Mouse (Mus musculus) lung, embryonic 14.5 days (tissue): ENCODE results near the gene Blm. TPM values are rescaled to one million over a fixed set of nuclear protein-coding genes. Genes with fewer than 3 reads are reported as not detected.

Experiments used
- ATAC-seq: fragments of 200-750 bp; cut with Nextera tagmentation; 2 replicates; pipeline ENCODE4 v1.8.0; 2017; ENCODE audit warnings: mild to moderate bottlenecking, moderate TSS enrichment, moderate library complexity; ENCODE audit not compliant: insufficient read depth
- DNase-seq: peaks from one replicate; pipeline ENCODE4 v3.0.0-alpha.2; 2015
- H3K27ac ChIP-seq: fragments of 300-500 bp; sonication (generic); 2 replicates; pipeline ENCODE4 v1.5.1; 2014; ENCODE audit warnings: low read depth, mild to moderate bottlenecking, moderate library complexity
- H3K27me3 ChIP-seq: fragments of 300-500 bp; sonication (generic); 2 replicates; pipeline ENCODE4 v1.6.1; 2014; ENCODE audit warnings: low read length, control low read depth; ENCODE audit not compliant: insufficient read depth
- H3K36me3 ChIP-seq: fragments of 300-500 bp; sonication (generic); 2 replicates; pipeline ENCODE4 v1.6.1; 2014; ENCODE audit warnings: control low read depth; ENCODE audit not compliant: insufficient read depth
- H3K4me1 ChIP-seq: fragments of 300-500 bp; sonication (generic); 2 replicates; pipeline ENCODE4 v1.6.1; 2014; ENCODE audit warnings: antibody characterized with exemption, control low read depth; ENCODE audit not compliant: insufficient read depth
- H3K4me2 ChIP-seq: fragments of 300-500 bp; sonication (generic); 2 replicates; pipeline ENCODE4 v1.6.1; 2014; ENCODE audit warnings: mild to moderate bottlenecking
- H3K4me3 ChIP-seq: fragments of 300-500 bp; sonication (generic); 2 replicates; pipeline ENCODE4 v1.5.1; 2014; ENCODE audit warnings: low read depth, low read length
- H3K9ac ChIP-seq: fragments of 300-500 bp; sonication (generic); 2 replicates; pipeline ENCODE4 v1.6.1; 2014
- H3K9me3 ChIP-seq: fragments of 300-500 bp; sonication (generic); 2 replicates; pipeline ENCODE4 v1.6.1; 2016; ENCODE audit warnings: low read depth, low read length, control low read depth
- CTCF ChIP-seq: IDR thresholded peaks from 2 replicates; pipeline ENCODE4 v1.5.1; 2016; ENCODE audit warnings: antibody characterized with exemption, low read depth
- WGBS: fragments of 180-500 bp; shearing (Covaris S2); extraction: QIAGEN DNeasy Blood & Tissue Kit; methylation state at CpG from one replicate; pipeline ENCODE4 v1.1.7; 2014; 5-methylcytosine and 5-hydroxymethylcytosine counted together
- polyA plus RNA-seq: library from polyadenylated mRNA; unstranded; fragments of >200 nt; fragmentation: Nextera tagmentation; extraction: Ambion mirVana; gene quantifications from 2 replicates; pipeline ENCODE4 v1.2.1, GENCODE M21; 2014

The Blm gene
- polyA plus RNA-seq, 1 experiment from 2014 or later, result 40.8 TPM

GRCm38 (mm10) chr7:80453997-80454396 is 80.9 kb downstream of the Blm start:
- WGBS, result 87% methylated on average over 5 of the region's 5 CpGs
- no peak overlapping the region for H3K4me2 ChIP-seq
- no peaks in the 10 kb centered on the region for H3K4me1 ChIP-seq
- H3K27me3 ChIP-seq, result no peaks in the 10 kb centered on the region
- H3K9ac ChIP-seq, result no peak overlapping the region
- no peak overlapping the region for H3K4me3 ChIP-seq
- no peak overlapping the region for H3K27ac ChIP-seq
- no peak for ATAC-seq
- TF ChIP-seq CTCF, result no peak
- DNase-seq, result no peak
- peaks cover 38% of the 10 kb centered on the region for H3K36me3 ChIP-seq
- H3K9me3 ChIP-seq, result no peaks in the 10 kb centered on the region

DNA sequence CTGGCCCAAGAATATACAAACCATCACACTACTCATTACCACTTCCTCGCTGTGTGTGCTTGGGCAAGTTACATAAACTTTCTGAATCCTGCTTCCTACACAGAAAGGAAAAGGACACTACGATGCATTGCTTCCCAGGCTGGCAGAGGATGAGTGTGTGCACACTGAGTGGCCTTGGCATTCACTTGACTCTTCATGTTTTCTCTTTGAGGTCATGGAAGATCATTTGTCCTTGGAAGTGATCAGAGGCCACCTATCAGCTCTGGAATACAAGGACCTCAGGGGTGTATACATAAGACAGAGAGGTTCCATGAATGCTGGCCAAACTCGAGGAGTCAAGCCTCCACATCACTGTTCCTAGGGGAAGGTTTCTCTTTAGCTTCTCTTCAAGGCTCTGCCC is 81.8 kb downstream of the Blm start:
- 85% methylated on average over 3 of the region's 3 CpGs for WGBS

GRCm38 (mm10) chr7:80452241-80452640 is 82.7 kb downstream of the Blm start:
- no peak for TF ChIP-seq CTCF
- H3K36me3 ChIP-seq, result peaks cover 24% of the 10 kb centered on the region
- H3K27me3 ChIP-seq, result no peaks in the 10 kb centered on the region
- H3K4me1 ChIP-seq, result no peaks in the 10 kb centered on the region
- H3K9ac ChIP-seq, result no peak overlapping the region
- H3K27ac ChIP-seq, result no peak overlapping the region
- no peaks in the 10 kb centered on the region for H3K9me3 ChIP-seq
- ATAC-seq, result no peak
- no peak for DNase-seq
- WGBS, result 76% methylated on average over 5 of the region's 5 CpGs
- no peak overlapping the region for H3K4me2 ChIP-seq
- no peak overlapping the region for H3K4me3 ChIP-seq

More for the DNA sequence above, 81.8 kb downstream of the Blm start:
- H3K4me3 ChIP-seq, result no peak overlapping the region
- H3K9ac ChIP-seq, result no peak overlapping the region
- no peak for TF ChIP-seq CTCF
- no peak overlapping the region for H3K27ac ChIP-seq
- H3K27me3 ChIP-seq, result no peaks in the 10 kb centered on the region
- no peaks in the 10 kb centered on the region for H3K4me1 ChIP-seq
- no peaks in the 10 kb centered on the region for H3K9me3 ChIP-seq
- no peak for ATAC-seq
- no peak for DNase-seq
- H3K36me3 ChIP-seq, result peaks cover 31% of the 10 kb centered on the region
- no peak overlapping the region for H3K4me2 ChIP-seq

DNA sequence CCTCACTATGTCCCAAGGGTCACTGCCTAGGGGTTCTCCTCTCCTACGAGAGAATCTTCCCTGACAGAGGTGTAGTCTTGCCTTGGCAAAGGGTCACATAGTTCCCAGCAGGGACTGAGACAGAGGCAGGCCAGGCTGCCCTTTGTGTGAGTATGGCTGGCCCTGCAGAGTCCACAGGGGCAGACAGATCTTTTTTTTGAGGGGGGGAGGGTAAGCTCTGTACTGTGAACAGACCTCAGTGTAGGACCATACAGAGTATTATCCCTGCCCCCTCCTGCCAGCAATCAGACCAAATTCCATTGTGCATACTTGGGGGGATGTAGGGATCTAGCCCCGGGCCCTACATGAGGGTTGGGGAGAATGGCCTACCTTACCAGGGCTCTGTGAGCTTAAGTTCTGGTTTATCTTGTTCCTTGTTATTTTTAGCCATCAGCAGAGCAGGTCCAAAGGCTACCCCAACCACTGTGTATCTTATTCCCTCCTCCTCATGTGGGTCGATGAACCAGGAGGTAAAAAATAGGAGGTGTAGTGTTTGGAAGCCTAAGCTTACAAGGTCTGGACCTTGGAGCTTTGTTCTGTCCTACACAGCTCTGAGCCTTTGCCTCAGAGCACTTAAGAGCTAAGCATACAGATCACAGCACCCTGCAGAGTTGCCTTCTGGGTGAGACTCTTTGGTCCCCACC is 83.2 kb downstream of the Blm start:
- H3K36me3 ChIP-seq, result peaks cover 18% of the 10 kb centered on the region
- 63% methylated on average over 3 of the region's 3 CpGs for WGBS
- ATAC-seq (no peak), DNase-seq (no peak)
- no peaks in the 10 kb centered on the region for H3K27me3 ChIP-seq
- H3K9ac ChIP-seq, result no peak overlapping the region
- TF ChIP-seq CTCF, result no peak
- H3K27ac ChIP-seq, result no peak overlapping the region
- H3K4me2 ChIP-seq, result no peak overlapping the region
- no peaks in the 10 kb centered on the region for H3K9me3 ChIP-seq
- H3K4me3 ChIP-seq, result no peak overlapping the region
- H3K4me1 ChIP-seq, result no peaks in the 10 kb centered on the region

DNA sequence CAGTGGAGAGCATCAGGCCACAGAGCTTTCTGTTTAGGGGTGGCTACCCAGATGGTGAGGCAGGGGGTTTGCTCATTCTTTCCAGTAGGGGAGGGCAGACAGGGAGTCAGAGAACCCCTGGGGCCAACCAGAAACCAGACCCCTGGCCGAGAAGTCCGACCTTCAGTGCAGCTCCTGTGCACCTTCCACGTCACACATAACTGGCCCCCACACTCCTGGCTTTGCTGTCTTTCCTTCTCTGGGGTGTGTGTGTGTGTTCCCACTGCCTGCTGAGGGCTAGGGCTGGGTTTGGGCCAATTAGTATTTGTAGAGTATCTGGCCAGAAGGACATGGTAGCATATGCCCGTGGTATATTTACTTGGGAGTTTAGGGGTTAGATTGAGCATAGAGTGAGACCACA is 84.6 kb downstream of the Blm start:
- 65% methylated on average over 4 of the region's 4 CpGs for WGBS
- Histone ChIP-seq H3K9ac (no peak overlapping the region), H3K27ac (no peak overlapping the region), H3K4me2 (no peak overlapping the region), H3K4me1 (peaks cover 11% of the 10 kb centered on the region), H3K9me3 (no peaks in the 10 kb centered on the region), H3K36me3 (peaks cover 16% of the 10 kb centered on the region), H3K27me3 (no peaks in the 10 kb centered on the region), H3K4me3 (no peak overlapping the region)
- no peak for TF ChIP-seq CTCF
- DNase-seq (no peak), ATAC-seq (no peak)

- H3K4me1 ChIP-seq, result peaks cover 18% of the 10 kb centered on the region
- H3K27ac ChIP-seq, result no peak overlapping the region
- ATAC-seq (no peak), DNase-seq (no peak)
- peaks cover 16% of the 10 kb centered on the region for H3K36me3 ChIP-seq
- H3K27me3 ChIP-seq, result no peaks in the 10 kb centered on the region
- no peaks in the 10 kb centered on the region for H3K9me3 ChIP-seq
- H3K9ac ChIP-seq, result no peak overlapping the region
- no peak overlapping the region for H3K4me2 ChIP-seq
- no peak for TF ChIP-seq CTCF
- no peak overlapping the region for H3K4me3 ChIP-seq
- 48% methylated on average over 6 of the region's 6 CpGs for WGBS
Observed at GRCm38 (mm10) chr7:80449620-80450091, 85.3 kb downstream of the Blm start.

DNA sequence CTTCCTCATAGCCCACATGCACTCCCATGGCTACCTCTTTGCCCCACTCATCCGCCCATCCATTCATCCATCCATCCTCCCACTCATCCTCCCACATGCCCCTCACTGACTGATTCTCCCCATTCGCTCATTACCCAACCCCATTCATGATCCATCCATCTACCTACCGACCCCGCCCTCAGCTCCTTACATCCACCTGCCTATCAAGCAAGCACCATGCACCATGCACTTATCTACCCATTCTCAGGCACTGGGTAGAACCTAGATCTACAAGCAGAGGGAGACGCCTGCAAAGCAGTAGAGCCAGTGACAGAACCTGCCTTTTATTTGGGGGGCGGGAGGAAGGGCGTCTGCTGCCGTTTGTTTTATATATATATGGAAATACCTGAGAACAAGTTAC is 87.6 kb downstream of the Blm start:
- no peak overlapping the region for H3K27ac ChIP-seq
- no peak overlapping the region for H3K4me3 ChIP-seq
- H3K36me3 ChIP-seq, result no peaks in the 10 kb centered on the region
- no peak overlapping the region for H3K9ac ChIP-seq
- no peaks in the 10 kb centered on the region for H3K9me3 ChIP-seq
- 94% methylated on average over 8 of the region's 8 CpGs for WGBS
- H3K27me3 ChIP-seq, result no peaks in the 10 kb centered on the region
- TF ChIP-seq CTCF, result no peak
- DNase-seq (no peak), ATAC-seq (no peak)
- H3K4me1 ChIP-seq, result peaks cover 28% of the 10 kb centered on the region
- no peak overlapping the region for H3K4me2 ChIP-seq
